Mouse (Mus musculus) spleen, adult 18-20 months (tissue): ENCODE results near the gene Tmed6.
"Not testable (repeated sequence)": the region's sequence is repeated elsewhere in the genome, so short reads cannot be mapped to it uniquely, and the experiment has no call there.

Experiments
- DNase-seq, 2 experiments: peaks; one replicate each; pipeline ENCODE4 v3.0.0; 2022; ENCODE audit warnings: mixed read lengths in 2 of 2

Tmed6 gene

GRCm38 (mm10) chr8:107065511-107066496 lies at the start of gene Tmed6:
Tmed6 (minus strand) TSS chr8:107065644.
- DNase-seq: peak; percentile 22 to 23

DNA sequence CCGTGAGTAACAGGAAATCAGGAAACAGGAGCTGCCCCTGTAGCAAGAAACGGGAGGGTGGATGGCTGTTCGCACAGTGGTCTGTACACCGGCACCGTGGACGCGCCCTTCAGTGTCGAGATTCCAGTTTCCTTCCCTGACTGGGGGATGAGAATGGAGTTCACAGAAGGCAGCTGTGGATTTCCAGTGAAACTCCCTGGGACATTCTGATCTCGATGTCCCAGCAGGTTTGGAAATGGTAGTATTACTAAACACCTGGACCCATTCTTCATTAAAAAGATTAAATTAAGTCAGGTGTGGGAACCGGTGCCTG lies 49.5 kb upstream of the Tmed6 start:
- no peak for DNase-seq

- no peak for DNase-seq
Observed at GRCm38 (mm10) chr8:107114150-107115007, 48.9 kb upstream of the Tmed6 start.

DNA sequence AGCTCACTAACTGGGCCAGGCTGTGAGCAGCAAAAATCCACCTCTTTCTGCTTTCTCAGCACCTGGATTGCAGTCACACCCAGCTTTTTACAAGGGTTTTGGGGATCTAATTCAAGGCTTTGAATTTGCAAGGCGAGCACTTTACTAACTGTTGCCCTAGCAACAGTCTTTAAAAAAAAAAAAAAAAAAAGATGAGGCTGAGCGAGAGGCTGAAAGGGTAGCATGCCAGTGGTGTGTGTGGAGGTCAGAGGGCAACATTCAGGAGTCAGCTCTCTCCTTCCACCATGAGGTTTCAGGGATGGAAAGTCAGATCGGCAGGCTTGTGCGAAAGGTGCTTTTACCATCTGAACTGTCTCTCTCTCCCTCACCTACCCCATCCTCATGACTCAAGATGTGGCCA lies 47.8 kb upstream of the Tmed6 start:
- no peak for DNase-seq

- DNase-seq: no peak
Observed at GRCm38 (mm10) chr8:107111340-107112105, 46.1 kb upstream of the Tmed6 start.

GRCm38 (mm10) chr8:107110629-107111330 lies 45.3 kb upstream of the Tmed6 start:
- no peak for DNase-seq

- DNase-seq: no peak
Observed at GRCm38 (mm10) chr8:107109816-107110435, 44.5 kb upstream of the Tmed6 start.

GRCm38 (mm10) chr8:107108978-107109720 lies 43.7 kb upstream of the Tmed6 start:
- DNase-seq: no peak

DNA sequence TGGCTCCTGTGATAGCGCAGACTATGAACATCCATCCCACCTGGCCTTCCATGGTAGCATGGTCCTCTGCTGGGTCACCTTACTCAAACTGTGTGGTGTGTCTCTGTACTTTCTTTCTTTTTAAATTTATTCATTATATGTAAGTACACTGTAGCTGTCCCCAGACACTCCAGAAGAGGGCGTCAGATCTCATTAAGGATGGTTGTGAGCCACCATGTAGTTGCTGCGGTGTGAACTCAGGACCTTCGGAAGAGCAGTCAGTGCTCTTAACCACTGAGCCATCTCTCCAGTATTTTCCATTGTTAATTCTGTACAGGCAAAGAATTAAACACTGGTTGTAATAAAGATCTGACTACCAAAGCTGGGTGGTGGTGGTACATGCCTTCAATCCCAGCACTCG lies 42.6 kb upstream of the Tmed6 start:
- DNase-seq: not testable (repeated sequence)

GRCm38 (mm10) chr8:107104547-107104946 lies 39.1 kb upstream of the Tmed6 start:
- peak; percentile 32 to 69 for DNase-seq

GRCm38 (mm10) chr8:107100635-107101034 lies 35.2 kb upstream of the Tmed6 start:
- DNase-seq: no peak

DNA sequence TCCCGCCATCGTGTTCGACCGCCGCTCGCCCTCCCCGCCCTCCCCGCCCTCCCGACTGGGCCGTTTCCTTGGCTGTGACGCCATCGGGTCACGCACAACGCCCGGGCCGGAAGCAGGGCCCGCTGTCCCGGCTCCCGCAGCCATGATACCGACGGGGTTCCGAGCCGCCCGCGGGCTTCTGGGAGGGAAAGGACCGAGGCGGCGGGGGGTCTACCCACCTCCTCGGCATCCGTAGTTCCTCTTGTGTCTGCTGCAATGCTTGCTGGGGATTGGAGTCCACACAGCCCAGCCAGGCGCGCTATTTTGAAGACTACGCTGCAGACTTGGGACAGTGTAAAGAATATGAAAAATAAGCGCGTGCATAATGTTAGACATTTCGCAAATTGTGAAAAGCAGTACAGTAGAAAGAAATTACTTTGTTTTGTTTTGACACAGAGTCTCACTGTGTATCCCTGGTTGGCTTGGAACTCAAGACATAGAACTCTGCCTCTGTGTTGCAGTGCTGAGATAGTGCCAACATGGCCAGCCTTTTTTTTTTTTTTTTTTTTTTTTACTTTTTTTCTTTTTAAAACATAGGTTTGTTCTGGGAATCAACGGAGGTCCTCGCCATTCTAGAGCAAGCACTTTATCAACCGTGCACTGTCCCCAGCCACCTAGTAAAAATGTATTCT lies 31.1 kb upstream of the Tmed6 start, which contains the start of gene Terf2:
Gene Terf2 (minus strand): TSS at position 182 of the 671 bp plus-strand sequence.
- peak; percentile 87 to 89 for DNase-seq

DNA sequence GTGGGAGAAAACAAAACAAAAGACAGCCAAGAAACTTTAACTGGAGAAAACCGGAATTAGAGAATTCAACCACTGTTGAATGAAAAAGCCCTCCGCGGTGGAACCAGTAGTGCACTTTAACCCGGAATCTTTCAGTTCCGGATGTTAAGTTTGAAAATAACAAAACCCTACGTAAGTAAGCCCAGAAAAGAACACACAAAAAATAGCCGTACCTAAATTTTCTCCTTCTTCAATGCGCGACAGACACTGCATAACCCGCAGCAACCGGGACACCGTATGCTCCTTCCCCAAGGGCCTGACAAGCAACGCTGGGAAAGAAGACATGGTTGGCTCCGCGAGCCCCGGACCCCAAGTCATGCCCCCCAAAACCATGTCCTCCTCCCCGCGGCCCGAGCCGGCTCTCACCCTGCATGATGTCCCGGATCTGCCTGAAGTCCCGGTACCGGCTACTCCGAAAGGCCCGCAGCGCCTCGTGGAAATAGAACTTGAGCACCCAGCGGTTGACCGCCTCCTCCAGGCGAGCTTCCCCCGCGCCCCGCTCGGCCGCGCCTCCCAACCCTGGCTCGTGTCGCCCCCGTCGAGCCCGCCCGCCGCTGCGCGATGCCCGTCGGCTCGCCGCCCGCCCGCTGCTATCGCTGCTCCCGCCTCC lies 30.4 kb upstream of the Tmed6 start:
- no peak for DNase-seq

DNA sequence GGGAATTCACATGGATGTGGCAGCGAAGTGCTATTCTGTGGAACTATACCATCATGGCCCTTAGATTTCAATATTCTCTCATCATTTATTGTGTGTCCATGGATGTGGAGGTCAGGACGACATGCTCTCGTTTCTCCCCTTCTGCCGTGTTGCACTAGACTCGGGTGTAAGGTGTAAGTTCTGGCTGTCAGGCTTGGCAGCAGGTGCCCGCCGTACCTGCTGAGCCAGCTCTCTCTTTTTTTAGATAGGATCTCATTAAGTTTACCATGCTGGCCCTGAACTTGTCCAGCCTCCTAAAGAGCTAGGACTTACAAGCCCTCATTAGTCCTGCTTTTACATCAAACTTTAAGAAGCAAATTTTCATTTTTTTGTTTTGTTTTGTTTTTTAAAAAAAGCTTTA lies 25.1 kb upstream of the Tmed6 start:
- no peak for DNase-seq

- no peak for DNase-seq
Observed at GRCm38 (mm10) chr8:107088526-107089063, 23.2 kb upstream of the Tmed6 start.

DNA sequence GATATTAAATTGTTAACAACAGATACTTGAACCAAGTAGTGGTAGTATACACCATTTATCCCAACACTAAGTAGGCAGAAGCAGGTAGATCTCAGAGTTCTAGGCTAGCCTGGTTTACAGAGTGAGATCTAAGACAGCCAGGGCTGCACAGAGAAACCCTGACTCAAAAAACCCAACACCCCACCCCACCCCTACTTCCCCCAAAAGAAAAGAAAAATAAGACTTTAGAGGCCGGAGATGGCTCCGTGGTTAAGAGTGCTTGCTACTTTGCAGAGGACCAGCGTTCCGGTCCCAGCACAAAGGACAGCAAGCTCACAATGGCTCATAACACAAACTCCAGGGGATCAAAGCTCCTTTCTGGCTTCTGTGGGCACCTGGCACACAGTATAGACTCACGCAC lies 20.6 kb upstream of the Tmed6 start:
- no peak for DNase-seq

- peak in 1 of 2 experiments; percentile 27 for DNase-seq
Observed at GRCm38 (mm10) chr8:107085358-107085757, 19.9 kb upstream of the Tmed6 start.

DNA sequence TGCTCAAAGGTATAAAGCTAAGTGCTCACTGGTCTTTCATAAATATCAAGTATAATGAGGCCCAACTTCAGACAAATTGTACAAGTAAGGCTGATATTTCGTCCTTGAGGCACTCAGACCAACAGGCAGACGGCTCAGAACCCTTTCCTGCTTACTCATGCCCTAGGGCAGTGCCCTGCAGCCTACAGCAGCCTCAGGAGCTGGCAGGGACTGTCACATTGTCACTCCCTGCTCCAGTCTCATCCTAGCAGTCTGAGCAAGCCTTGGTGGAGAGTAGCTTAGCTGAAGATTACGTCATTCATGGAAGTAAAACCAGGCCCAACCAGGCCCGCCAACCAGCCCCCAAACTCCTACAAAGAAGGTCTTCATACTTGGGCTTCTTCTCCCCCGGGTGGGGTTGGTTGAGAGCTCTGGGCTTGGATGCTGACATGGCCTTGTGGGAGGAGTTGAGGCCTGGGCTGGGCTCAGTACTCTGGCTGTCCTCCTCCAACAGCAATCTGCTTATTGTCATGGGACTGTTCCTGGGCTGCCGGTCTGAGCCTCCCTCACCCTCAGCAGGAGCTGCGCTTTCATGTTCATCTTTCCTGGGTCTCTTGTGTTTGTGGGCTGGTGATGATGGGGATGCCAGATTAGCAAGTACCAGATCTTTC lies 10.9 kb upstream of the Tmed6 start:
- no peak for DNase-seq

- no peak for DNase-seq
Observed at GRCm38 (mm10) chr8:107074128-107074527, 8.7 kb upstream of the Tmed6 start.
